8 mouse cellular contexts compared by ENCODE assay signal in genomic region chr5:76183750-76184261, GRCm38 (mm10). TPM values are rescaled to one million over a fixed set of nuclear protein-coding genes. Genes with fewer than 3 reads are reported as not detected.
A peak's percentile ranks its signal among the peaks of the same experiment; 100 is the strongest.
DNase-seq lines count a peak whose midpoint lies in the region; ATAC-seq and TF ChIP-seq lines count a peak whose summit lies in the region.

Gene Tmem165 (plus strand): TSS chr5:76183880.

- TF ChIP-seq POLR2A in olfactory bulb, adult 2 months (IDR thresholded peaks at IDR 0.05; ENCODE audit: insufficient read depth, low read depth, low read length), result peak; percentile 67
- TF ChIP-seq POLR2A in thymus, adult 2 months (IDR thresholded peaks at IDR 0.05; ENCODE audit: control insufficient read depth, extremely low read depth, insufficient read depth, low read length, poor library complexity), result peak; percentile 77; the same call in 1 of the 2 replicates

- H3K4me3 ChIP-seq in ES-E14 (ENCODE audit: insufficient read depth in 1 of 2, low read depth in 1 of 2, low read length in 2 of 2, poor library complexity in 1 of 2, severe bottlenecking in 1 of 2), result peak within 1 kb of the TSS; percentile 87 to 97
- peak within 1 kb of the TSS; percentile 80 for H3K4me3 ChIP-seq in forebrain, embryonic 16.5 days (replicated peaks; ENCODE audit: low read length)
- peak within 1 kb of the TSS; percentile 59 for H3K4me3 ChIP-seq in layer of hippocampus, adult 2 months
- H3K4me3 ChIP-seq in lung, embryonic 14.5 days (ENCODE audit: low read depth, low read length), result peak within 1 kb of the TSS; percentile 87
- peak within 1 kb of the TSS; percentile 90 for H3K4me3 ChIP-seq in olfactory bulb, adult 2 months (ENCODE audit: insufficient read depth, low read depth, low read length)
- H3K4me3 ChIP-seq in thymus, adult 2 months (ENCODE audit: control insufficient read depth, insufficient read depth, low read length), result peak within 1 kb of the TSS; percentile 65

- ATAC-seq in forebrain, embryonic 16.5 days, result peak; percentile 98
- ATAC-seq in lung, embryonic 14.5 days (ENCODE audit: insufficient read depth), result peak; percentile 98

- peaks cover 3% of the 10 kb centered on the region; the same call in 1 of the 2 replicates for H3K36me3 ChIP-seq in ES-E14 (ENCODE audit: control insufficient read depth, insufficient read depth, low read length, poor library complexity, severe bottlenecking)
- H3K36me3 ChIP-seq in forebrain, embryonic 16.5 days (ENCODE audit: control insufficient read depth, insufficient read depth), result no peaks in the 10 kb centered on the region
- H3K36me3 ChIP-seq in lung, embryonic 14.5 days (ENCODE audit: insufficient read depth), result peaks cover 7% of the 10 kb centered on the region; the same call in 1 of the 2 replicates
- no peaks in the 10 kb centered on the region for H3K36me3 ChIP-seq in thymus, adult 2 months (ENCODE audit: control insufficient read depth, insufficient read depth, low read length)

- TF ChIP-seq CTCF in layer of hippocampus, adult 2 months (conservative IDR thresholded peaks at IDR 0.05), result no peak
- TF ChIP-seq CTCF in lung, embryonic 14.5 days (IDR thresholded peaks at IDR 0.05; ENCODE audit: low read depth), result no peak
- TF ChIP-seq CTCF in olfactory bulb, adult 2 months (IDR thresholded peaks at IDR 0.05; ENCODE audit: insufficient read depth, low read depth, low read length), result no peak
- TF ChIP-seq CTCF in thymus, adult 2 months (IDR thresholded peaks at IDR 0.05; ENCODE audit: borderline replicate concordance, control insufficient read depth, extremely low read depth, insufficient read depth, low read length, poor library complexity), result no peak

- intact Hi-C loops in heart, postnatal 36 days (cut with DNase I), result loop anchor here (2.0 kb wide), 1 partner anchor 43 kb away; the partner anchor contains the start of gene Srd5a3

- peaks cover 2 to 4% of the 10 kb centered on the region in 2 experiments; a peak in 2 of 4 replicates for H3K4me1 ChIP-seq in ES-E14 (ENCODE audit: control insufficient read depth in 2 of 2, insufficient read depth in 2 of 2, low read length in 2 of 2, poor library complexity in 1 of 2)
- H3K4me1 ChIP-seq in forebrain, embryonic 16.5 days (replicated peaks; ENCODE audit: control insufficient read depth, insufficient read depth, low read length), result peaks cover 15% of the 10 kb centered on the region
- peaks cover 8% of the 10 kb centered on the region for H3K4me1 ChIP-seq in lung, embryonic 14.5 days (ENCODE audit: insufficient read depth)
- H3K4me1 ChIP-seq in olfactory bulb, adult 2 months (ENCODE audit: control insufficient read depth, insufficient read depth, low read length), result peaks cover 9% of the 10 kb centered on the region
- H3K4me1 ChIP-seq in thymus, adult 2 months (replicated peaks; ENCODE audit: control insufficient read depth, insufficient read depth, low read length), result peaks cover 10% of the 10 kb centered on the region

- peak within 1 kb of the TSS; percentile 80 for H3K4me2 ChIP-seq in forebrain, embryonic 16.5 days (ENCODE audit: low read length)
- peak within 1 kb of the TSS; percentile 85 for H3K4me2 ChIP-seq in lung, embryonic 14.5 days

- H3K27me3 ChIP-seq in forebrain, embryonic 16.5 days (replicated peaks; ENCODE audit: control insufficient read depth, insufficient read depth, low read length), result no peaks in the 10 kb centered on the region
- no peaks in the 10 kb centered on the region for H3K27me3 ChIP-seq in lung, embryonic 14.5 days (ENCODE audit: insufficient read depth, low read length)
- no peaks in the 10 kb centered on the region for H3K27me3 ChIP-seq in thymus, adult 2 months (ENCODE audit: control insufficient read depth, insufficient read depth, low read length)

- WGBS in forebrain, embryonic 16.5 days, result under 1% methylated on average over 61 of the region's 62 CpGs
- 0% methylated on average over 55 of the region's 62 CpGs for WGBS in lung, embryonic 14.5 days
- under 1% methylated on average over 62 of the region's 62 CpGs for WGBS in olfactory bulb, adult 2 months
- WGBS in thymus, adult 2 months, result under 1% methylated on average over 62 of the region's 62 CpGs

- H3K9me3 ChIP-seq in ES-E14 (ENCODE audit: control insufficient read depth, insufficient read depth, low read depth, low read length), result no peaks in the 10 kb centered on the region
- no peaks in the 10 kb centered on the region for H3K9me3 ChIP-seq in forebrain, embryonic 16.5 days (ENCODE audit: control insufficient read depth, low read length)
- no peaks in the 10 kb centered on the region for H3K9me3 ChIP-seq in lung, embryonic 14.5 days (ENCODE audit: low read depth, low read length)

- H3K27ac ChIP-seq in ES-E14 (ENCODE audit: insufficient read depth, low read depth, low read length, poor library complexity, severe bottlenecking), result peak within 1 kb of the TSS; percentile 65
- H3K27ac ChIP-seq in forebrain, embryonic 16.5 days (ENCODE audit: low read length), result peak within 1 kb of the TSS; percentile 93
- peak within 1 kb of the TSS; percentile 87 for H3K27ac ChIP-seq in layer of hippocampus, adult 2 months
- H3K27ac ChIP-seq in lung, embryonic 14.5 days (ENCODE audit: low read depth), result peak within 1 kb of the TSS; percentile 97
- 0 out of 2 replicates have a peak within 1 kb of the TSS, but pooled peaks have one; percentile 27 for H3K27ac ChIP-seq in olfactory bulb, adult 2 months (ENCODE audit: insufficient read depth, low read depth, low read length)
- H3K27ac ChIP-seq in thymus, adult 2 months (ENCODE audit: control insufficient read depth, insufficient read depth, low read length), result no peak within 1 kb of the TSS

- peak within 1 kb of the TSS; percentile 95 for H3K9ac ChIP-seq in ES-E14 (ENCODE audit: insufficient read depth, low read depth, low read length, poor library complexity, severe bottlenecking)
- peak within 1 kb of the TSS; percentile 91 for H3K9ac ChIP-seq in forebrain, embryonic 16.5 days (replicated peaks; ENCODE audit: low read depth, low read length)
- H3K9ac ChIP-seq in lung, embryonic 14.5 days, result peak within 1 kb of the TSS; percentile 92

- in situ Hi-C loops in ES-E14 (cut with MboI; ENCODE audit: low sequenced_read_pairs in 2 of 2, unreplicated experiment in 2 of 2), result no loop called here

- peak; percentile 81 for DNase-seq in ES-E14 (ENCODE audit: low read depth, low spot score)
- peak; percentile 94 for DNase-seq in cerebellum, adult 11-12 months
- peak; percentile 94 to 95 for DNase-seq in heart, postnatal 36 days
- peak; percentile 94 to 96 for DNase-seq in layer of hippocampus, adult 2 months (ENCODE audit: low spot score in 2 of 2)
- DNase-seq in lung, embryonic 14.5 days, result peak; percentile 95
- peak; percentile 93 for DNase-seq in thymus, adult 2 months

TF ChIP-seq in ES-E14, 5 proteins besides CTCF, POLR2A, EP300 and RAD21:
- TF ChIP-seq ZNF384 (IDR thresholded peaks at IDR 0.05; ENCODE audit: low read depth, low read length) (no peak), HCFC1 (IDR thresholded peaks at IDR 0.05; ENCODE audit: borderline replicate concordance, insufficient read depth, low read length) (peak; percentile 63; the same call in 1 of the 2 replicates), MAFK (IDR thresholded peaks at IDR 0.05; ENCODE audit: insufficient read depth, low read depth, low read length) (no peak)

RNA-seq across cellular contexts. Expression of gene Tmem165, which starts in this region (rescaled TPM):
- 104 and 150 TPM in 2 replicates for total RNA-seq in ES-E14 (2012; rRNA removed)
- 40.3 and 45.9 TPM in 2 replicates for polyA plus RNA-seq in forebrain, embryonic 16.5 days (2015; fragmentation: Nextera tagmentation; extraction: Ambion mirVana)
- 10 to 100 TPM; 19.3 to 23.3 TPM for total RNA-seq in heart, postnatal 36 days (2021)
- total RNA-seq in layer of hippocampus, adult 2 months (2021), result 10 to 100 TPM; 32.9 to 35.2 TPM
- 133 and 137 TPM in 2 replicates for polyA plus RNA-seq in lung, embryonic 14.5 days (2014; fragmentation: Nextera tagmentation; extraction: Ambion mirVana)
- polyA plus RNA-seq in olfactory bulb, adult 2 months (2012; ENCODE audit: insufficient read depth, insufficient read length, low replicate concordance, missing spikeins), result not detected in 2 replicates
- 63.9 and 94.6 TPM in 2 replicates for polyA plus RNA-seq in thymus, adult 2 months (2012; rRNA removed)

Comparison
In these comparisons a context has a peak if more than half of its experiments do, and no peak if none do; other contexts are left out.
1. RNA of gene Tmem165 (polyA plus RNA-seq): 133 to 137 TPM in lung, embryonic 14.5 days, 63.9 to 94.6 TPM in thymus, adult 2 months and 40.3 to 45.9 TPM in forebrain, embryonic 16.5 days; not detected in olfactory bulb, adult 2 months; every median in the first group is over 10 times any median in the second.
2. Peak in every context shown above with its lines, with median percentiles within 50 percentile points of each other: DNase-seq, H3K4me3 ChIP-seq and H3K9ac ChIP-seq.